Mouse (Mus musculus) intestine, embryonic 16.5 days (tissue): Measurements from ENCODE around the gene Mob3a. TPM values are rescaled to one million over a fixed set of nuclear protein-coding genes. Genes with fewer than 3 reads are reported as not detected.

ENCODE experiments used
- ATAC-seq: fragments of 200-750 bp; cut with Nextera tagmentation; 2 replicates; pipeline ENCODE4 v1.8.0; 2017; ENCODE audit warnings: moderate TSS enrichment, moderate library complexity
- H3K27ac ChIP-seq: fragments of 300-500 bp; sonication (generic); 2 replicates; pipeline ENCODE4 v1.5.1; 2014; ENCODE audit warnings: mild to moderate bottlenecking, low read length
- H3K27me3 ChIP-seq: fragments of 300-500 bp; sonication (generic); replicated peaks from 2 replicates; pipeline ENCODE4 v1.6.1; 2014; ENCODE audit warnings: low read length, control low read depth, mixed read lengths; ENCODE audit not compliant: control insufficient read depth, insufficient read depth
- H3K36me3 ChIP-seq: fragments of 300-500 bp; sonication (generic); 2 replicates; pipeline ENCODE4 v1.6.1; 2014; ENCODE audit warnings: low read length, control low read depth; ENCODE audit not compliant: control insufficient read depth, insufficient read depth
- H3K4me1 ChIP-seq: fragments of 300-500 bp; sonication (generic); 2 replicates; pipeline ENCODE4 v1.6.1; 2014; ENCODE audit warnings: low read length, control low read depth, mixed read lengths; ENCODE audit not compliant: control insufficient read depth, insufficient read depth
- H3K4me2 ChIP-seq: fragments of 300-500 bp; sonication (generic); 2 replicates; pipeline ENCODE4 v1.6.1; 2014; ENCODE audit warnings: low read depth, low read length, control low read depth
- H3K4me3 ChIP-seq: fragments of 300-500 bp; sonication (generic); 2 replicates; pipeline ENCODE4 v1.5.1; 2014; ENCODE audit warnings: mild to moderate bottlenecking, low read length
- H3K9ac ChIP-seq: fragments of 300-500 bp; sonication (generic); 2 replicates; pipeline ENCODE4 v1.6.1; 2014; ENCODE audit warnings: low read depth, low read length
- H3K9me3 ChIP-seq: fragments of 300-500 bp; sonication (generic); 2 replicates; pipeline ENCODE4 v1.6.1; 2016; ENCODE audit warnings: low read length, control low read depth; ENCODE audit not compliant: control insufficient read depth
- WGBS: fragments of 180-500 bp; shearing (Covaris S2); extraction: QIAGEN DNeasy Blood & Tissue Kit; methylation state at CpG from one replicate; pipeline ENCODE4 v1.1.7; 2014; 5-methylcytosine and 5-hydroxymethylcytosine counted together
- polyA plus RNA-seq: library from polyadenylated mRNA; unstranded; fragments of >200 nt; fragmentation: Nextera tagmentation; extraction: Ambion mirVana; gene quantifications from 2 replicates; pipeline ENCODE4 v1.2.1, GENCODE M21; 2015

Mob3a gene
- polyA plus RNA-seq, 1 experiment from 2014 or later: 41.8 TPM

DNA sequence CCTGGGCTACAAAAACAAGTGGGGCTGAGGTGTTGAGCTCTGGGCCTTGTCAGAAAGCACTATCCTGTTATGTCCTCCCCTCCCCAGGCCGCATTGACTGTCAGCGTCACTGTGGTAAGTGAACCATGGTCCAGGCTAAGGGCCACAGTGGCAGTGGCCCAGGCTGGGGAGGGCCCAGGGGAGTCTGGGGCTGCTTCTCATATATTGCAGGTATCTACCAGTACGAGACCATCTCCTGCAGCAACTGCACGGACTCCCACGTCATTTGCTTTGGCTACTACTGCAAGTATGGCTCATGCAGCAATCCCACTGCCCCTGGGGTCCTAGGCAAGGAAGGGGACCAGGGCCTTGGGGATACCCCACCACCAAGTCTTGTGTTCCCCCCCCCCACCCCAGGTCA is 1.9 kb upstream of the Mob3a start:
- no peaks in the 10 kb centered on the region for H3K9me3 ChIP-seq
- WGBS: 87% methylated on average over 5 of the region's 5 CpGs
- peak overlapping the region; percentile 73 for H3K4me3 ChIP-seq
- H3K4me1 ChIP-seq: peaks cover 28% of the 10 kb centered on the region
- H3K27me3 ChIP-seq: no peaks in the 10 kb centered on the region
- ATAC-seq: no peak
- peaks cover 16% of the 10 kb centered on the region for H3K36me3 ChIP-seq
- peak overlapping the region; percentile 74; the same call in 1 of the 2 replicates for H3K9ac ChIP-seq
- H3K27ac ChIP-seq: no peak overlapping the region; the same call in 1 of the 2 replicates
- peak overlapping the region; percentile 97 for H3K4me2 ChIP-seq

DNA sequence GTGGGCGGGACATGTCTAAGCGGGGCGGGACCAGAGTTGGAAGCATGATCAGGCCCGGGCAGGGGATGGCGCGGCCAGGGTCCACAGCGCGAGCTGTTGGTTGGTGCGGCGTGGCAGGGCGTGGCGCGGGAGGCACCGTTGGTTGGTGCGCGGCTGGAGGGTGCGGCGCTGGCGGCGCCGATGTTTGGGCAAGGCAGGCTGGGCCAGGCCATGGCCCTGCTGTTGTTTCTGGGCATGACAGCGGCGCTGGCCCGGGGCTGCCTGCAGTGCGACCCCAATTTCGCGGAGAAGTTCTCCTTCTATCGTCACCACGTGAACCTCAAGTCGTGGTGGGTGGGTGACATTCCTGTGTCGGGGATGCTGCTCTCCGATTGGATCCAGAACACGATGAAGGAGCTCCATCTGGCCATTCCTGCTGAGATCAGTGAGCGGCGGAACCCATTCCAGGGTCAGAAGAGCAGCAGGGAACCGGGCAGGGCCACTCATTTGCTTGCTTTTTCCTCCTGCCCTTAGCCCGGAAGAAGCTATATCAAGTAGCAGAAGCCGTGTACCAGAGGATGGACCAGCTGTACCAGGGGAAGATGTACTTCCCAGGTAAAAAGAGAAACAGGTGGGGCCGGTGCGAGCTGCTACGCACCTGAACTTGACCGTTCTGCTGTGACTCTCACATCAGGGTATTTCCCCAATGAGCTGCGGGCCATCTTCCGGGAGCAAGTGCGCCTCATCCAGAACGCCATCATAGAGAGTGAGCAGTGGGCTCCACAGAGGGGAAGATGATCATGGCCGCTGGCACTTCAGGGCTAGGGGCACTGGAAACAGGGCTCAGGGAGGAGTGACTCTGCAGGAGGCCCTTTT is 986 bp upstream of the Mob3a start:
- ATAC-seq: peak; percentile 92
- peaks cover 12% of the 10 kb centered on the region for H3K36me3 ChIP-seq
- under 1% methylated on average over 47 of the region's 47 CpGs for WGBS
- peak overlapping the region; percentile 97 for H3K4me2 ChIP-seq
- peaks cover 28% of the 10 kb centered on the region for H3K4me1 ChIP-seq
- H3K9ac ChIP-seq: peak overlapping the region; percentile 74
- no peaks in the 10 kb centered on the region for H3K9me3 ChIP-seq
- peak overlapping the region; percentile 88 for H3K27ac ChIP-seq
- no peaks in the 10 kb centered on the region for H3K27me3 ChIP-seq
- peak overlapping the region; percentile 73 for H3K4me3 ChIP-seq

DNA sequence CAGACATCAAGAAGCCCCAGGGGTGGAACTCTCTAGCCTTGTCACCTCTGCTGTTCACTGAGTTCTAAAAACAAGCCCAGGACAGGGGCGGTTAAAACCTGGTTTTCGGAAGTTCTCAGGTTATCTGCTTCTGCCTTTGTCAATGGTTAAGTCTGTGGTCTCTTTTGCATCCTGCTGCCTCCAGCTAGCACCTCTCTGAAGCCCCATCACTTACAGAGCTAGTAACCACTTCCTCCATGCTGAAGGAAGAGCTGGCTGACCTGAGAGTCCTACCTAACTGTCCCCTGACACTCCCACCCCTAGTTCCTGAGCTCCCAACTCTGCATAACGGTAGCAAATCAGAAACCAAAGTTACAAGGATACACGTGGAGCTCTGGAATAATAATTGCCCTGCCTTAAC is 1.0 kb downstream of the Mob3a start:
- peaks cover 31% of the 10 kb centered on the region for H3K4me1 ChIP-seq
- ATAC-seq: no peak

DNA sequence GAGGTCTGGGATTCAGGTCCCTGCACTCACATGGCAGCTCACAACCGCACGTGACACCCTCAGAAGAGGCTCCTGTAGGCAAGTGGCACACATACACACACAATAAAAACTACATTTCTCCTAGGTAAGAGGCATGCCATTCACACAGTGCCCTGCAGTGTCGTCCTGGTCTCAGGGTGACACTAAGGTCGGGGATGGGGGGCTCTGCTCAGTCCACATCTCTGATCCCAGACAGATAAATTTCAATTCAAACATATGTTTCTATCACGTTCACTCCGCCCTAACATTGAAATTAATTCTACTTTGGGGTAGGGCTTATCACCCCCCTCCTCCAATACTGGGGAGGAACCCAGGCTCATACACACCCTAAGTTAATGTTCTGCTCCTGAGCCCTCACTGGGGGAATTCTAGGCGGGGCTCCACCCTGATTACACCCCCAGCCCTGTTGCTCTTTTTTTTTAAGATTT is 1.7 kb downstream of the Mob3a start:
- Histone ChIP-seq H3K36me3 (no peaks in the 10 kb centered on the region), H3K4me1 (peaks cover 34% of the 10 kb centered on the region), H3K9me3 (no peaks in the 10 kb centered on the region), H3K4me2 (no peak overlapping the region; the same call in 1 of the 2 replicates), H3K4me3 (no peak overlapping the region), H3K9ac (peak overlapping the region; percentile 45; the same call in 1 of the 2 replicates), H3K27me3 (no peaks in the 10 kb centered on the region), H3K27ac (no peak overlapping the region)
- ATAC-seq: no peak
- 75% methylated on average over 7 of the region's 7 CpGs for WGBS

More for the DNA sequence above, 1.0 kb downstream of the Mob3a start:
- Histone ChIP-seq H3K27ac (no peak overlapping the region), H3K9ac (peak overlapping the region; percentile 75), H3K4me2 (peak overlapping the region; percentile 97), H3K9me3 (no peaks in the 10 kb centered on the region), H3K36me3 (no peaks in the 10 kb centered on the region; the same call in 1 of the 2 replicates), H3K4me3 (peak overlapping the region; percentile 73), H3K27me3 (no peaks in the 10 kb centered on the region)
- WGBS: 29% methylated on average over 4 of the region's 4 CpGs

DNA sequence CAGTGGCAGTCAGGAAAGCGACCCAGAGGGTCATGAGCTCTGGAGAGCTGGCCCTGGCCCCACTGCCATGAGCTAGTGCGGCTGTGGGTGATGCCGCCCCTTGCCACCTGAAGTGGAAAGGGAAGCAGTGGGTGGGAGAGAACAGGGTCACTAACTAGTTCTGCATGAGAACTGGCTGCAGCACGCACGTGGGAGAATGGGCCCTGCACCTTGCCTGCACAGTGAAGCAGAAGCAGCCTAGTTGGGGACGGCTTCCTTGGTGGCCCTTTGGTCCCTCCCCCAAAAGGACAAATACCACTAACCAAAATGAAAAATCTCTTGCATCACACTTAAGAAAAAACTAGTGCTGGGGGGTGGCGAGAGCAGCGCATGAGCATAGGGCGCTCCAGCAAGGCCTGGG is 3.2 kb downstream of the Mob3a start:
- 93% methylated on average over 9 of the region's 9 CpGs for WGBS
- H3K27ac ChIP-seq: no peak overlapping the region
- no peaks in the 10 kb centered on the region for H3K27me3 ChIP-seq
- H3K4me3 ChIP-seq: no peak overlapping the region
- H3K9me3 ChIP-seq: no peaks in the 10 kb centered on the region
- H3K9ac ChIP-seq: 0 out of 2 replicates have a peak overlapping the region, but pooled peaks have one; percentile 1
- no peaks in the 10 kb centered on the region for H3K36me3 ChIP-seq
- no peak for ATAC-seq
- H3K4me1 ChIP-seq: peaks cover 34% of the 10 kb centered on the region
- no peak overlapping the region for H3K4me2 ChIP-seq

DNA sequence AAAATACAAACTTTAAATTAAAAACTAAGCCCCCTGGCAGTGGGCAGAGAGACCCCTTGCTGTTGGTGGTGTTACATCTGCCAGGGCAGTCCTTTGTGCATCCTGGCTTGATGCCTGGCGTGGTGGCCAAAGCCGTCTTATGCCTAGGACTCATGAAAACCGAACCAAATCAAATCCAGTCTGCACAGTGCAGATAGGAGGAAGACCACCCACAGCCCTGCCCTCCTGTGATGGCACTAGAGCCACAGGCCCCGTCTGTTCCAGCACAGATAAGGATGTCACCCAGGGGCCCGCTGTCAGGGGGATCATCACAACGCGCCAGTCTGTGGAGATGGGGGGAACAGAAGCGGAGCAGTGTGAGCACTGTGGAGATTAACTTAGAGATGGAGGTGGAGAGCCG is 4.0 kb downstream of the Mob3a start:
- no peaks in the 10 kb centered on the region for H3K9me3 ChIP-seq
- H3K9ac ChIP-seq: 0 out of 2 replicates have a peak overlapping the region, but pooled peaks have one; percentile 1
- H3K36me3 ChIP-seq: no peaks in the 10 kb centered on the region
- no peak overlapping the region for H3K4me2 ChIP-seq
- no peak overlapping the region for H3K4me3 ChIP-seq
- no peak for ATAC-seq
- H3K4me1 ChIP-seq: peaks cover 26% of the 10 kb centered on the region
- no peak overlapping the region for H3K27ac ChIP-seq
- WGBS: 87% methylated on average over 9 of the region's 9 CpGs
- no peaks in the 10 kb centered on the region for H3K27me3 ChIP-seq

DNA sequence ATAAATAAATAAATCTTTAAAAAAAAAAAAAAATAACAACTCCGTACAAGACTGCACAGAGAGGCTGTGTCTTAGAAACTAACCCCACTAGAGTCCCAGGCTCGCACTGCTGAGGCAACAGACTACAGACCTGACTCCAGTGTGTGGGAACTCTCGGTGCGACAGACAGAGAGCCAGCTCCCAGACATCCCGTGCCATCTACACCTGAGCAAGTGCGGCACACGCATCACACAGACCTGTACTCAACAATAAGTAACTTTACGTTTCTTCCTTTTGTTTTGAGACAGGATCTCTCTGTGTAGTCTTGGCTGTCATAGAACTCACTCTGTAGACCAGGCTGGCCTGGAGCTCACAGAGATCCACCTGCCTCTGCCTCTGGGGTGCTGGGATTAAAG is 4.4 kb downstream of the Mob3a start:
- no peak overlapping the region for H3K4me3 ChIP-seq
- H3K4me2 ChIP-seq: no peak overlapping the region
- 89% methylated on average over 8 of the region's 8 CpGs for WGBS
- H3K9ac ChIP-seq: no peak overlapping the region
- H3K27me3 ChIP-seq: no peaks in the 10 kb centered on the region
- no peak overlapping the region for H3K27ac ChIP-seq
- H3K4me1 ChIP-seq: peaks cover 24% of the 10 kb centered on the region
- no peak for ATAC-seq
- H3K9me3 ChIP-seq: no peaks in the 10 kb centered on the region
- no peaks in the 10 kb centered on the region for H3K36me3 ChIP-seq

DNA sequence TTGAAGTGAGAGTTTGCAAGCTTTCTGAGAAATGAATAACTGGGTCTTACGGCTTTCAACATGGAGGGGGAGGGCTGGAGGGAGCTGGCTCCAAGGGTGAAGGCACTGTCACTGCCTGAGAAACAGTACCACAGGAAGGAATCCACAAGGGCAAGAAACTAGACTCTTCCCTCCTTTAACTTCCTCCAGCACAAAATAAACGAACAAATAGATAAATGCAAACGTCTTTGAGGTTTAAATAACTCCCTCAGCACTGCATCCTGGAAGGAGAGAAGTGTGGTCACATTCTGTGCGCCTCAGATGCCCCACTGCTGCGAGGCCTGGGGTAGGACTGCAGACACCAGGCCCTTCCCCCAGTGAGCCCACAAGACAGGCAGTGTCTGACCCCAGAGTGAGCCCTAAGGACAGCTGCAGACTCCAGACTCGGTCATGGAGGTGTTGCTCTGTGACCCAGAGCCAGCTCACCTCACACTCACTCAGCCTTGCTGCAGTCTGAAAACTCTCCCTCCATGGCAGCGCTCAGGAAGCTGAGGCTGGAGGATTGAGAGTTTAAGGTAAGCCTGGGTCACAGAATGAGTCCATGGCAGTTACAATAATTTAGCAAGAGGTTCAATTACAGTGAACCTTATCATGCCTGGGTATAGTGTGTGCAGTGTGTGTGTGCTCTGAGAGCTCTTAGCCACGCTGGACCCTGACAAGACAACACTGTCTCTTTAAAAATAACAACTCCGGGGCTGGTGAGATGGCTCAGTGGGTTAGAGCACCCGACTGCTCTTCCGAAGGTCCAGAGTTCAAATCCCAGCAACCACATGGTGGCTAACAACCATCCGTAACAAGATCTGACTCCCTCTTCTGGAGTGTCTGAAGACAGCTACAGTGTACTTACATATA is 5.0 kb downstream of the Mob3a start:
- H3K4me3 ChIP-seq: no peak overlapping the region
- H3K36me3 ChIP-seq: no peaks in the 10 kb centered on the region
- H3K27ac ChIP-seq: peak overlapping the region; percentile 17
- WGBS: 61% methylated on average over 11 of the region's 12 CpGs
- H3K9ac ChIP-seq: peak overlapping the region; percentile 35; the same call in 1 of the 2 replicates
- peaks cover 24% of the 10 kb centered on the region for H3K4me1 ChIP-seq
- ATAC-seq: no peak
- no peaks in the 10 kb centered on the region for H3K27me3 ChIP-seq
- H3K4me2 ChIP-seq: no peak overlapping the region
- no peaks in the 10 kb centered on the region for H3K9me3 ChIP-seq
